Mouse (Mus musculus): ENCODE data around the gene Itpr2. TPM values are rescaled to one million over a fixed set of nuclear protein-coding genes. Genes with fewer than 3 reads are reported as not detected.

The Itpr2 gene
- polyA plus RNA-seq, 1 experiment = 2.6 TPM

DNA sequence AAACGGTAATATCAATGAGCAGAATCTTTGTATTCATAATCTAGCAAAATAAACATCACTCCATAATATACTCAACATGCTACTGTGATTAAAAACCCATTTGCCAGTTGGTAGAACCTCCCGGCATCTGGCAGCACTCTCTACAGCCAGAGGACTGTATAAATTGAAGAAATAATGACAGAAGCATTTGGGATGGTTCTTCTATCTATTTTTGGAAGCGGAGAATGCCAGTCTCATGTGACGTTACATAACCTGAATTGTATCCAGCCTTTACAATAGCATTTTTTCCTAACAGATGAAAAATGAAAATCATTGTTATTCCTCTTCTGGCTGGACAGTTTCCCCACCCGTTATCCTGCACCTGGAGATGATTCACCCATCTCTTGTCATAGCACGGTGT is 345.5 kb downstream of the Itpr2 start:
- H3K36me3 ChIP-seq (ENCODE audit: control insufficient read depth, insufficient read depth) = no peaks in the 10 kb centered on the region
- no peak overlapping the region for H3ac ChIP-seq (ENCODE audit: control insufficient read depth, insufficient read length, low read depth)
- TF ChIP-seq MAX (IDR thresholded peaks at IDR 0.05) = no peak
- TF ChIP-seq CTCF (IDR thresholded peaks at IDR 0.05; ENCODE audit: control insufficient read depth, insufficient read depth, insufficient read length) = no peak
- no peak for TF ChIP-seq FOSL1 (IDR thresholded peaks at IDR 0.05; ENCODE audit: insufficient read depth, low read length, poor library complexity, severe bottlenecking)
- TF ChIP-seq USF1 (IDR thresholded peaks at IDR 0.05; ENCODE audit: low read depth) = no peak
- no peak for TF ChIP-seq MYOD1 (IDR thresholded peaks at IDR 0.05; ENCODE audit: control insufficient read depth, insufficient read length, low read depth)
- no peak for TF ChIP-seq MYOG (IDR thresholded peaks at IDR 0.05; ENCODE audit: control insufficient read depth, extremely low read depth, insufficient read length)
- TF ChIP-seq CEBPB (IDR thresholded peaks at IDR 0.05; ENCODE audit: low read depth) = no peak
- H3K4me3 ChIP-seq (ENCODE audit: insufficient read depth, poor library complexity, severe bottlenecking) = no peak overlapping the region
- no peaks in the 10 kb centered on the region for H3K79me2 ChIP-seq (ENCODE audit: control insufficient read depth, insufficient read depth)
- H3K79me3 ChIP-seq (ENCODE audit: low read depth) = no peaks in the 10 kb centered on the region
- no peaks in the 10 kb centered on the region for H3K27me3 ChIP-seq (ENCODE audit: control insufficient read depth, insufficient read depth, insufficient read length)

DNA sequence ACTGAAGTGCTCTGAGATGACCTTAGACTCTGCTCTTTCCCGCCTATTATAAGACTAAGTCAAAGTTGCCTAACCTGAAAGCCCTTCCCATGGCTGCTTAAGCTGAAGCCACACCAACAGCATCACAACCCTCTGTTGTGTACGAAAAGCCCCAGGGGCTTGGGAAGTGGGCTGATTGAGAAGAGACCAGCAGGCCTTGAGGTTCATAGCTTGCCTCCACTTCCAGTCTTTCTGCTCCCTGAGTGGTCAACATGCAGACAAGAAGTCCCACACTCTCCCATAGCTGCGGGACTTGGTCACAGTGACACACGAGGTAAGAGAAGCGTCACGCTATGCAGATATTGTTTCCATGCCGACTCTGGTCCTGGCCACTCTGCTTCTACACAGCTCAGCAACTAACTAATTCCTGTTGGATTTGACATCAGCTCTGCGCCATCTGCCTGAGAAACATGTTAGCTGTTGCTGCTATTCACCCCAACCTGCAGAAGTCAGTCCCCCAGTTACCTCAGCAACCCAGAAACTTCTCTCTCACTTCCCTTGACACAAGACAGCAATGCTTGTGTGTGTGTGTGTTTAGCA is 346.8 kb downstream of the Itpr2 start:
- Histone ChIP-seq H3ac (ENCODE audit: control insufficient read depth, insufficient read length, low read depth) (no peak overlapping the region), H3K36me3 (ENCODE audit: control insufficient read depth, insufficient read depth) (no peaks in the 10 kb centered on the region), H3K27me3 (ENCODE audit: control insufficient read depth, insufficient read depth, insufficient read length) (no peaks in the 10 kb centered on the region), H3K79me2 (ENCODE audit: control insufficient read depth, insufficient read depth) (no peaks in the 10 kb centered on the region), H3K4me3 (ENCODE audit: insufficient read depth, poor library complexity, severe bottlenecking) (no peak overlapping the region), H3K79me3 (ENCODE audit: low read depth) (no peaks in the 10 kb centered on the region)
- TF ChIP-seq USF1 (IDR thresholded peaks at IDR 0.05; ENCODE audit: low read depth) (no peak), CEBPB (IDR thresholded peaks at IDR 0.05; ENCODE audit: low read depth) (no peak), MYOG (IDR thresholded peaks at IDR 0.05; ENCODE audit: control insufficient read depth, extremely low read depth, insufficient read length) (no peak), CTCF (IDR thresholded peaks at IDR 0.05; ENCODE audit: control insufficient read depth, insufficient read depth, insufficient read length) (no peak), MAX (IDR thresholded peaks at IDR 0.05) (no peak), MYOD1 (IDR thresholded peaks at IDR 0.05; ENCODE audit: control insufficient read depth, insufficient read length, low read depth) (no peak), FOSL1 (IDR thresholded peaks at IDR 0.05; ENCODE audit: insufficient read depth, low read length, poor library complexity, severe bottlenecking) (no peak)

DNA sequence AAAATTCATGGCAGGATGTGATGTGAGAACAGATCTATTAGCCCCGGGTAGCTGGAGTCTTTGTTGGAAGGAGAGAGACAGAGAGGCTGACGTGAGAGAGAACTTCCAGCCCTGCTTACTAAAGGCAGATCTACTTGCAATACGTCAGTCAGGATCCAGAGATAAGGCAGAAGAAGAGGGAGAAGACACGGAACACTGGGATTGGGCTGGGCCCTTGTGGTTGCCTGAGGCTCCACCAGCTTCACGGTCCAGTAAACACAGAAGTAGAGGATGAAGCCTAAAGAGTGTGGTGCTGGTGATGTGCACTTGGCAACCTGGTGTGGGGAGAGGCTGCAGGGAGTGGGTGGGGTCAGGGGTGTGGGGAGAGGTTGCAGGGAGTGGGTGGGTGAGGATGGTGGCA is 349.2 kb downstream of the Itpr2 start:
- Histone ChIP-seq H3ac (ENCODE audit: control insufficient read depth, insufficient read length, low read depth) (no peak overlapping the region), H3K27me3 (ENCODE audit: control insufficient read depth, insufficient read depth, insufficient read length) (no peaks in the 10 kb centered on the region), H3K36me3 (ENCODE audit: control insufficient read depth, insufficient read depth) (no peaks in the 10 kb centered on the region), H3K79me3 (ENCODE audit: low read depth) (no peaks in the 10 kb centered on the region), H3K79me2 (ENCODE audit: control insufficient read depth, insufficient read depth) (no peaks in the 10 kb centered on the region), H3K4me3 (ENCODE audit: insufficient read depth, poor library complexity, severe bottlenecking) (no peak overlapping the region)
- no peak for TF ChIP-seq MYOG (IDR thresholded peaks at IDR 0.05; ENCODE audit: control insufficient read depth, extremely low read depth, insufficient read length)
- no peak for TF ChIP-seq FOSL1 (IDR thresholded peaks at IDR 0.05; ENCODE audit: insufficient read depth, low read length, poor library complexity, severe bottlenecking)
- TF ChIP-seq MYOD1 (IDR thresholded peaks at IDR 0.05; ENCODE audit: control insufficient read depth, insufficient read length, low read depth) = no peak
- TF ChIP-seq CEBPB (IDR thresholded peaks at IDR 0.05; ENCODE audit: low read depth) = no peak
- TF ChIP-seq USF1 (IDR thresholded peaks at IDR 0.05; ENCODE audit: low read depth) = no peak
- no peak for TF ChIP-seq MAX (IDR thresholded peaks at IDR 0.05)
- no peak for TF ChIP-seq CTCF (IDR thresholded peaks at IDR 0.05; ENCODE audit: control insufficient read depth, insufficient read depth, insufficient read length)

DNA sequence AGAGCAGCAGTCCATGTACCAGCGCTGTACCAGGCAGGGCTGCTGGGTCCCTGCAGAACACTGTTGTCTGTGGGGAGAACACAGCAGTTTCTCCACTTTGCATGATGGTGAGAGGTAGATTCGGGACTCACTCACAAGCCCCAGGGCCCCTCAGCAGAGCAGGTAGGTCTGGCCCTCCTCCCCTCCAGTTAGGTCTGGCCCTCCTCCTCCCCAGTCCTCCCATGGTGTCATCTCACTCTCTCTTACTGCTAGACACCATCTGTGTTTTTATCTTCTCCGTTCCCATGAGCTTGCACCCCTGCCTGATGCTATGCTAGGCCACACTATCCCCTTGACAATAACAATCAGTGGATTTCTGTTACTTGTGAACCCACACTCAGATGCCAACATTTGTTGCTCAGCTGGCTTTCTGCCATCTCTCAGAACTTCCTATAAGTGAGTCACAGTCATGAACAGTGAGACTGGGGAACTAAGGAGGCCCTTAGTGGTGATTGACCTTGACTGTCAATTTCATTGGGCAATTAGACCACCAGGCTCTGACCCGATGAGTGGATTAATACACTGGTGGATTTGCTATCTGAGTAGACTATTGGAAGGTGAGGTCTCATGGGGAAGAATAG is 360.9 kb downstream of the Itpr2 start:
- Histone ChIP-seq H3K36me3 (ENCODE audit: control insufficient read depth, insufficient read depth) (no peaks in the 10 kb centered on the region), H3K4me3 (ENCODE audit: insufficient read depth, poor library complexity, severe bottlenecking) (no peak overlapping the region), H3K79me3 (ENCODE audit: low read depth) (no peaks in the 10 kb centered on the region), H3K27me3 (ENCODE audit: control insufficient read depth, insufficient read depth, insufficient read length) (no peaks in the 10 kb centered on the region), H3ac (ENCODE audit: control insufficient read depth, insufficient read length, low read depth) (no peak overlapping the region), H3K79me2 (ENCODE audit: control insufficient read depth, insufficient read depth) (no peaks in the 10 kb centered on the region)
- no peak for TF ChIP-seq MYOD1 (IDR thresholded peaks at IDR 0.05; ENCODE audit: control insufficient read depth, insufficient read length, low read depth)

DNA sequence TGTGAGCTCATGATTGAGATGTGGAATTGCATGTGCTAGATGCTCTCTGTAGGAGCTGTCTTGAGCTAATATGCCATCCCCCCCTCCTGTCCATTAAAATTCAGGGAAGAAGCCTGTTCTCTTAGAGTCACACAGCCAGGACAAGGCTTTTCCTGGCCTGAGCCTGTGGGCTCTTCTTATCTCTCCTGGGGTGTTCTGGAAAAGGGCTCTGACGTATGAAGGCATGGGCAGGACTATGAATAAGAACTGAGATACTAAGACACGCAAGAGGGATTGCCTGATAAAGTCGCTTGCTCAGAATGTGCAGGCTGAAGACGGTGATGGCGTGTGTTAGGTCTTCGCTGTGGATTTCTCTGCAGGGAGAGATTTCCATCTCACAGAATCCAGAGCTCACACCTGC is 361.9 kb downstream of the Itpr2 start:
- Histone ChIP-seq H3ac (ENCODE audit: control insufficient read depth, insufficient read length, low read depth) (no peak overlapping the region), H3K4me3 (ENCODE audit: insufficient read depth, poor library complexity, severe bottlenecking) (no peak overlapping the region), H3K36me3 (ENCODE audit: control insufficient read depth, insufficient read depth) (no peaks in the 10 kb centered on the region), H3K79me3 (ENCODE audit: low read depth) (no peaks in the 10 kb centered on the region), H3K27me3 (ENCODE audit: control insufficient read depth, insufficient read depth, insufficient read length) (no peaks in the 10 kb centered on the region), H3K79me2 (ENCODE audit: control insufficient read depth, insufficient read depth) (no peaks in the 10 kb centered on the region)
- TF ChIP-seq FOSL1 (IDR thresholded peaks at IDR 0.05; ENCODE audit: insufficient read depth, low read length, poor library complexity, severe bottlenecking) = no peak
- TF ChIP-seq MYOD1 (IDR thresholded peaks at IDR 0.05; ENCODE audit: control insufficient read depth, insufficient read length, low read depth) = no peak
- TF ChIP-seq CTCF (IDR thresholded peaks at IDR 0.05; ENCODE audit: control insufficient read depth, insufficient read depth, insufficient read length) = no peak
- no peak for TF ChIP-seq MAX (IDR thresholded peaks at IDR 0.05)
- TF ChIP-seq CEBPB (IDR thresholded peaks at IDR 0.05; ENCODE audit: low read depth) = no peak
- TF ChIP-seq MYOG (IDR thresholded peaks at IDR 0.05; ENCODE audit: control insufficient read depth, extremely low read depth, insufficient read length) = no peak
- no peak for TF ChIP-seq USF1 (IDR thresholded peaks at IDR 0.05; ENCODE audit: low read depth)

DNA sequence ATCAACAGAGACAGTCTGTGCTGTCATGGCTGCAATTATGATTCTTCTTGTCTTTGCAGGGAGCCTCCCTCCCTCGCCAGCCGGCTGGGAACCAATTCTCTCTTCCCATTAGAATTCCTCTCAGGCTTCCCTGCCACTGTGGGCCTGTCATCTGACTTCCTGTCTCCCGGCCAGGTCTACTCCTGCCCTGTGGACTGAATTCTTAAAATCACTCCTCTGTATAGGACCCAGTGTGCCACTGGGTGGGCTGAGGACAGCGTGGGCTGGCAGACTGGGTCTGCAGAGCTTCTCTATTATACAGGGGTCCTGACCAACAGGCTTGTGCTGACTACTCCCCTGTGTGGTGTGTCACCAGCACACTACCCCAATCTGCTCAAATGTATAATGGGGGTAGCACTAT is 365.4 kb downstream of the Itpr2 start:
- no peaks in the 10 kb centered on the region for H3K79me3 ChIP-seq (ENCODE audit: low read depth)
- no peak for TF ChIP-seq MAX (IDR thresholded peaks at IDR 0.05)
- no peaks in the 10 kb centered on the region for H3K79me2 ChIP-seq (ENCODE audit: control insufficient read depth, insufficient read depth)
- no peaks in the 10 kb centered on the region for H3K36me3 ChIP-seq (ENCODE audit: control insufficient read depth, insufficient read depth)
- no peak overlapping the region for H3ac ChIP-seq (ENCODE audit: control insufficient read depth, insufficient read length, low read depth)
- H3K4me3 ChIP-seq (ENCODE audit: insufficient read depth, poor library complexity, severe bottlenecking) = no peak overlapping the region
- H3K27me3 ChIP-seq (ENCODE audit: control insufficient read depth, insufficient read depth, insufficient read length) = no peaks in the 10 kb centered on the region

Data from C2C12 (cell line).